Mouse (Mus musculus): Measurements from ENCODE around the gene Brpf3.

GRCm38 (mm10) chr17:28808714-28809113 lies 7.8 kb downstream of the Brpf3 start:
- TF ChIP-seq CTCF (IDR thresholded peaks at IDR 0.05; ENCODE audit: borderline replicate concordance, extremely low read depth, insufficient read depth, insufficient read length) (no peak), POLR2A (IDR thresholded peaks at IDR 0.05; ENCODE audit: borderline replicate concordance, extremely low read depth, insufficient read depth, insufficient read length, poor library complexity, severe bottlenecking) (no peak)

Data from brain, embryonic 14.5 days (tissue).